Mouse (Mus musculus): ENCODE measurements around the gene Tfpi2.

Gene Tfpi2

DNA sequence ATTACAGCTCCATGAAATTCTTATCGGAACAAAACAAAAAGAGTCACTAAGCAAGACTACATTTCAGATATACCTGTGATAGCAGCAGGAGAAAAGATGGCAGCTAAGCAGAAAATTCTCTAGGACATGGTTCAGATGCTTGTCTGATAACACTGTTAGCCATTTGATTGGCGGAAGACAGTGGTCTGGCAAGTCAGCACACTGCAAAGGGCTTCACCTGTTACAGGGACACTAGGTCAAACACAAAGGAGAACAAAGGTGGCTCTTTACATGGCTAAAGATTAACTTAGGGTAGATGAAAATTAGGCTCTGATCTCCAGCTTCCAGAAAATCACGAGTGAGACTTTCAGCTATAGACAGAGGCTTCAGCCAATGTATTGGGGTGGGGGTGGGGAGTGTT lies at the start of gene Tfpi2:
Gene Tfpi2, minus strand, starts transcription at position 170 of the 400 bp plus-strand sequence.
- no peak for DNase-seq

DNA sequence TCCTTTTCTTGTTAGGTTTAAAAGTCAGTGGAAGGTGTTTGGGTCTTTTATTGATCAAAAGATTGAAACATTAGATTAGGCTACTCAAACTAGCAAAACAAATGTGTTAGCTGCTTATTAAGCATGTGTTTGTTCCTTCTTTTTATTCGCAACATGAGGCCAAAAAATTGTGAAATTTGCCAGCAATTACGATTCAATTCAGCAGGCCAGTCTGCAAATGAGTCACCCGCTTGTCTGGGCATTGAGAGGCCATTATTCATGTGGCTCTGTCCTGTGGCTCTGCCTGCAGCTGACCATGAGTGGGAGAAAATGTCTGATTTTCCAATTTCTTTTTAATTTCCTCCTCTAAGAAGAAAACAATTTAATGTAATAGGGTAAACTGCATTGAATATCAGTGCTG lies 42.2 kb upstream of the Tfpi2 start:
- DNase-seq, result no peak

DNA sequence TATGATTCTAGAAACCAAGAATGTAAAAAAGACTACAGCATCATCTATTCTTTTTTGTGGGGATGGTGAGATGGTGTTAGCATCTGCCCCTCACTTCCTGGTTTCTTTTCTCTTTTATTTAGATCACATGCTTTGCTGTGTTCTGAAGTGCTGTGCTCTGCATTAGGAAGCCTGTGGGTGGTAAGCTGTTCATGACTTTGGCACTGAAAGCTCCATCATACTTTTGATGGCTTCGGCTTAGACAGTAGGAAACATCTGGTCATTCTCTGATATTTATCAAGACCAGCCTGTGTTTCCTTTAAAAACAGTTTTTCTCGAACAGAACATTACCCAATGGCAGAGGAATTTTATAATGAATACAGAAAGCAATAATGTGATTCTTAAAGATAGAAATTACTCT lies 37.6 kb upstream of the Tfpi2 start:
- no peak for DNase-seq

DNA sequence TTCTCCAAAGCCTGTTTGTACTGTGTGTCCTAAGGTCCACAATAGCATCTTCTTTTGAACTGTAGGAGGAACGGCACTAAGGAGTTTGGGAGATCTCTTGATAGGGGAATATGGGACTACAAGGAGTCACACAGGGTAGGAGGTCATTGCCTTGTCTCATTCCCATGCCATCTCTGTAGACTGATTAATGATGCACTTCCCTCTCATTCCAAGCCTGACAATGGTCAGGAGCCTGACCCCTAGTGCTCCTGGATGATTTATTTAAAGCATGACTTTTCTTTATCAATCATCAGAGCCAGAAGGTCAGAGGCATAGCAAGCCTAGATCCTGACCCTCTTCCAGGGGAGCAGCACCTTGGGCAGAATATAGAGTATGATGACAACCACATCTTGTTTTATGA lies 33.9 kb upstream of the Tfpi2 start:
- no peak for DNase-seq

DNA sequence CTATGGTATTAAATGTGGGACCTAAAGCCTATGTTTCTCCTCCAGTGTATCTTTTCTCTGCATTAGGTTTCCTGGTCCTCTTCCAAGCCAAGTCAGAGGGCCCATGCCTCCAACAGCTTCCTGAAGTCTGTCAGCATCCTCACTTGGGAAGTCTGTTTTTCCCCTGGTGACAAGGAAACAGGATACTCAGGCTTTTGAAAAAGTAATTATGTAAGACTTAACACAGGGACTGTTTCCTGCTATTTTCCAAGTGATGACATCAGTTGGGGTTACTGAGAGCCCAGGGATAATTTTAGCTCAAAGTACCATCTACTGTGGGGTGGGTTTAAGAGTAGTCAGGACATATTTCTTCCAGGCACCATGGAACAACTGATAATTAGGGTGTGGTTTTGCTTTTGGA lies 20.8 kb upstream of the Tfpi2 start:
- no peak for DNase-seq

DNA sequence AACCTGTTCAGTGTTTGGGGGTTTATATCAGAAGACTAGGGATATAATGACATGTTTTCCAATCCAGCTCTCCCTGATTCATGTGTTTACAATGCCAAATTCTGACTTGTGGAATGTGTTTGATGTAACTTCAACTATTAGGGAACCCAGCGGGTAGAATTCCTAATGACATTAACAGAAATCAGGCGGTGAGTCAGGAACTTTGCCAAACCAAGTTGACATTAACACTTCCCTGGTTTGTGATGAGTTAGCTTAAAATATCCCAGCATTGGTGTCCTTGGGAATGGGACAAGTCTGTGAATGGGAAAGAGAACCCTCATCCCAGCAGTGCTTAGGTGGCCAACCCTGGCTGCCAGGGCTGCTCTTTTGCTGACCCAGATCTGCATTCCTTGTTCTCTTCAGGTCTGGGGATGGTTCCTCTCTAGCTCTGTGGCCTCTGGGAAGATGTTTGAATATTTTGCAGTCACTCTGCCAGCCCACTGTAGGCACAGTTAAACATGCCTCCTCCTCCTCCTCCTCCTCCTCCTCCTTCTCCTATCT lies 19.9 kb upstream of the Tfpi2 start:
- no peak for DNase-seq

DNA sequence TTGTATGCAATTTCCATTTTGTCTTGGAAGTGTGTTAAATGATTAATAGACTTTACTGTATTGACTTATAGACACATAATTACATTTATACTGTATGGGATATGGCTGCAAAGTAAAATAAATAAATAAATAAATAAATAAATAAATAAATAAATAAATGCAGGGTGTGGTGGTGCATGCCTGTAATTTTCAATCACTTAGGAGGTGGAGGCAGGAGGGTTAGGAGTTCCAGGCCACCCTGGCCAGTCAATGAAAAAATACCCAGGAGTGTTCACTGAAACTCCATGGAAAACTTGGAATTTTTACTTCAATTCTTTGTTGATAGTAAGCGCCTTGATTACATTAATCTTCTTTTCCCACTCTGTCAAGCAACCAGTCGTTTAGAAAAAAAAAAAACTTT lies 16.1 kb upstream of the Tfpi2 start:
- DNase-seq, result no peak

DNA sequence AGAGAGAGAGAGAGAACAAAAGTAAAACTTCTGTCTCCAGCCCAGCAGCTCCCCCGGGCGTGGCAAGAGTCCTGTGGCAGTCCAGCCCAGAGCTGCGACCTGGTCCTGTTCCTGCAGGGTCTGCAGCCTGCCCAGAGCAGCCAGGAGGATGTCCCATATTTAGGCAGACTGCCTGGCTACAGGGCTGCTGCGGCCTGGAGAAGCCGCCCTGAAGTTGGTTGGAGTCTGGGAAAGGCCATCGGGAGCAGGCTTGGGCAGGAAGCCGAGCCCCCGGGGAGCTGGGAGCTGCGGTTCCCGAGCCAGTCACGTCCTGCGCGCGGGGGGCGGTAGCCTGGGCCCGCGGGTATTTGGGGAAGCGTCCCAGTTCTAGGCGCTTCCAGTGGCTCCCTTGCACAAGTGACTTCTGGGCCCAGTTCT lies 15.2 kb upstream of the Tfpi2 start, which contains the start of gene Gng11:
Gene Gng11, plus strand, starts transcription at position 15 of the 417 bp plus-strand sequence.
- peak; percentile 29 for DNase-seq

DNA sequence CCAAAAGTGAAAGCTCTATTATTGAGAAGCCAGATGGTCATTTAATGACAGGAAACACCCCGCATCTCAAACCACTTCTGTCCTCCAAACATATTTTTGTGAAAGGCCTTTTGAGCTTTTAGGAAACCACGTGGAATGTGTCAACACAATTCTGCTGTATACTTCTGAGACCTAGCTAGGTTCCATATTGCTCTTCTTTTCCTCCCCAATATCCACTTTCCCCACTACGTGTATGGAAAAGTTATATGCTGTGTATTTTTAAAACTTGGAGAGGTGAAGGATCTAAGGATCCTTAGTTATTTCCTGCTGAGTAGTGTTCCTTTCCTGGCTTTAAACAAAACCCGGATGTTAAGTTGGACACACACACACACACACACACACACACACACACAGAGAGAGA lies 14.7 kb upstream of the Tfpi2 start:
- no peak for DNase-seq

DNA sequence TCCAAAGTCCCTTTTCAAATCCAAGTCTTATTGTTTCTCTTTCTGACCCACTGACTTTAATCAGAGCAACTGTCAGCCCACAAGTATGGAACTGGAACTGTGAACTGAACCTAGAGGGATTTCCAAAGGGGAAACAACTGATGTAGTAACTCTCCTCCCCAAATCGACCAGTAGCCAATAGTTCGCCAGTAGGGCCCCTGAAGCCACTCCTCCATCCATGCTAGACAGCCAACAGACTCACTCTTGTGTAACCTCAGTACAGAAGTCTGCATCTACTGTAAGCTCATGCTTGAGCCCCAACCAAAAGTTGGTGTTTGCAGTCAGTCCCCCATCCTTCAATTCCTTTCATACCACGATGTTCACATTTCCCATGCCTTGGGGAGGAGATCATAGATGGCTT lies 12.0 kb upstream of the Tfpi2 start:
- DNase-seq, result no peak

DNA sequence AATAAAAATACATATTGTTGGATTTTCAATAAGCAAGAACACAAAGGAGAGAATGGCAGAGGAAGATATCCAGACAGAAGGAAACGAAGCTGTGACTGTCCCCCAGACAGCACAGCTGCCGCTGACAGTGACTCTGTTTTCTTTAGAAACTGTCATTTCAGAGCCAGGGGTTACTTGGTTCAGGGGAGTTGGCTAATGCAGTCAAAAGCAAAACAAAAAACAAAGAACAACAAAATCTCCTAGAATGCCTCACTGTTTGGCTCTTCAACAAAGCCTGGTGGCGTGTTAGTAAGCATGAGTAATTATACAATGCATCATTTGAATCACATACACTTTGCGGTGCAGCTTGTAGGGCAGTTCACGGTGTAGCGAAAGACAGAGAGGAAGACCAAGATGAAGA lies 10.6 kb upstream of the Tfpi2 start:
- no peak for DNase-seq

DNA sequence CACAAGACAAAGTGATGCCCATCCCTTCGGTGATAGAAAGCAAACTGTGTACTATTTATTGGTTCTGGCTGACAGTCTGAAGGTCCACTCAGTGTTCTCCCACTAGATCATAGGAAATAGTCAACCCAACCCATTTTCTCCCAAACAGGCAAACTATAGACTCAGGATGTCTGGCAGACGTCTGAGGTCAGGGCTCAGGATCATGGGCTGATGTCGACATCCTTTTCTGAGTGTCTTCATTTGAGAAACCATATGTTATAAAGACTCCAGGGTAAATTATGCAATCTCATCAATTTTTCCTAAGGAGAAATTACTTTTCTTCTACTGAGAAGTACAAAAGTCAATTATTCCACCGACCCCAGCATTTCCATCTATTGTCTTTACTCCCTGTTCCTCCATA lies 9.4 kb upstream of the Tfpi2 start:
- no peak for DNase-seq

DNA sequence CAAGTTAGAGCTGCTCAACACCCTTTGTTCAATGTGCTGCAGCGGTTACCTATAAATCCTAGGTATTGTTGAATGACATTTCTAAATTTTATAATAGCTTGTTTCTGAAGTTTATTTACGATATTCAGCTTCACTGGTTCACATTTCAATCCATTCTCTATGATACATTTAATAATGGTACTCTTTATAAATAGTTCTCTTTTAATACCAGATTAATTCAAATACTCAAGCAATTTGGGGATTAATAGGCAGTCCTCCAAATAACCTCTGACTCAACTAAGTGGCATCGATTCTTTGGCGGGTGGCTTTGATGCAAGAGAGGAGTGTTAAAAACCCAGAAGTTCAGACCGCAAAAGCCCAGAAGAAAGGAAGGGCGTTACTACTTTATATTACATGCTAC lies 4.8 kb upstream of the Tfpi2 start, which contains the start of gene Gngt1:
Gene Gngt1, plus strand, starts transcription at position 301 of the 400 bp plus-strand sequence.
- no peak for DNase-seq

DNA sequence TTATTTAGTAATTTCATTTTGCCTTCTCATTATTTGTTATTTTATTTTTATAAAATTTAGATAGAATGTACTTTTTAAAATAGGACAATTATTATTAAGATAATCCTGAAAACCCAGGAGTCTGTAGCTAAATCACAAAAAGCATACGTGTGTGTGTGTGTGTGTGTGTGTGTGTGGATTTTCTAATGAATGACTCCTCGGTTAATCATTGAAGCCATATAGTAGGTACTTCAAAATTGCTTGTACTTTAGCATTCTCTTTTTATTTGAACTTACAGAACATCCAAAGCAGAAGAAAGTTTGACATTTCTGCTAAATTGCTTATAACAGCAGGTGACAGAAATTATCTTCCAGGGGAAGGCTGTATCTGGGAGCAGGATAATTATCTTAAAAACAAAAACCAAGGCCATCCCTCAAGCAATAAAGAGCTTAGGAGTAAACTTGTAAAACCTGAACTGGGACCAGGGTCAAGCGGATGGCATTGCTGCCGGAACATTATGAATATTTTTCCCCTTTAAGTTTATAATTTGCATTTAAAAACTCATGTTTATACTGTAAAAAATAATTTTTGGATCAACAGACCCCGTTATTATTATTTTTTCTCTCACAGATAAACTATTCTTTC lies 5.9 kb downstream of the Tfpi2 start:
- no peak for DNase-seq

DNA sequence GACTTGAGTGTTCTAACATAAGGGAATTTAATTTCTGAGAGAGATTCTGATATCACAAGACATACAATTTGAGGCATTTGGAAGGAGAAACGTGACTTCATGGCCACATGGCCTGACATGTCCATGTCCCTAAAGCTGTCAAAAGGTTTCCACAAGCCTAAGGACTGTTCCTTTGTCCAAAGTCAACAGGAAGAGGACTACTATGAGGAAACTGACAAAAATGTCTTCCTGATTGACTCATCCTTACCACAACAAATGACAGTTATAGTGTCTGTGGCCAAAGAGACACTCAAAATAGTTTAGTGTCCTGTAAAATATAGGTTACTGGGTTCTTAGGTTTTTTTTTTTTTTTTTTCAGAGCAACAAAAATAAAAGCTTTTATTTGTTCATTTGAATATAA lies 15.0 kb downstream of the Tfpi2 start:
- no peak for DNase-seq

DNA sequence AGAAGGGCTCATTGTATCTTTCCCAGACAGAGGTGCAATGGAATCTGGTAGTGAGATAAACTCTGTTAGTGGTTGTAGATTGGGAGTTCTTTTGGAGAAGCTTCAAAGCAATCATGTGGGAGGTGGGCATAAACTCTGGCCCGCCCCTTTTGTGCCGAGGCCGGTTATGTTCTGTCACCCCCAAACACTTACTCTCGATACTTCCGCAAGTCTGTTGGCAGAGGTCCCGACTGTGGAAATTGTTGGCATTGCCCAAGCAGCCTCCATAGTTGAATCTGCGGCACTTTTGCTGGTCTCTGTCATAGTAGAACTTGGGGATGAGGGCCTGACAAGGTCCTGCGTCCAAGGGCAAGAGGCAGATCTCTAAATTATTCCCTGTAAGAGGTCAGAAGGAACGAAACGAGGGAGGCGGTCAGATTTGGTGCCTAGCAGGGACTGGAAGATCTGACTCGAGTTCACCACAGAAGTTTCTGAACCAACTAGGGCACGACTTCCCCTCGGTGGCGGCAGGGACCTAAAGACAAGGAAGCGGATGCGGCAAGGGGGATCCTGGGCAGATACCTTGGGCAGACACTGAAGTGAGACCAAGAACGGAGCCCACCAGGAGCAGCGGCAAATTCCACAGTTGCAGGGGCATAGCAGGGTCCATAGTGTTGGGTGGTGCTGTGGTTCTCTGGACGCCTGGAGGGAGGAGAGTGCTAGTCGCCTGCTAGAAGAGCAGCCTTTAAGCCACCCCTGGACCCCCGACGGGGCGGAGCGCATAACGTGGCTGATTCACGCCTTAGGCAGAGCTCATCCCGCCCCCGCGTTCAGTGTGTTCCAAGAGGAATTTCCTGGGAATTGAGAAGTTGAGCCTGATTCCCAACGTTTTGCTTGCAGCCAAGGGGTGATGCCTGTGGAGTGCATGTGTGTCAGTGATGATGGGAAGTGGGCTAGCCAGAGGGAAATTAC lies 20.8 kb downstream of the Tfpi2 start:
- DNase-seq, result peak; percentile 8

DNA sequence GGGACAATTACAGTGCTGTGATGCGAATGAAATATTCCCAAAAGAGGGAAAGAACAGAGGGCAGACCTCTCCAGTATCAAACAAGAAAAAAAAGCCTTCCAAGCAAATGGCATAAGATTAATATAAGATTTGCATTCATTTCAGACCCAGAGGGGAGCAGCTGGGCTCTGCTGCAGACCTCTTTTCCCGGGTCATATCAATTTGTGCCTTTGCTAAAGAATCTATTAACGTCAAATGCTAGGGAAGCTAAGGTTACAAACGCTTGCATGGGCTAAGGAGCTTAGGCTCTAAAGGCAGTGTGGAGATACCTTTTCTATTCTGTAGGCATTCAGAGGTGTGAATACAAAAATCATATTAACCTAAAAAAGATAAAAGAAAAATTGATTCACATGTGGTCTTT lies 33.8 kb downstream of the Tfpi2 start:
- no peak for DNase-seq

DNA sequence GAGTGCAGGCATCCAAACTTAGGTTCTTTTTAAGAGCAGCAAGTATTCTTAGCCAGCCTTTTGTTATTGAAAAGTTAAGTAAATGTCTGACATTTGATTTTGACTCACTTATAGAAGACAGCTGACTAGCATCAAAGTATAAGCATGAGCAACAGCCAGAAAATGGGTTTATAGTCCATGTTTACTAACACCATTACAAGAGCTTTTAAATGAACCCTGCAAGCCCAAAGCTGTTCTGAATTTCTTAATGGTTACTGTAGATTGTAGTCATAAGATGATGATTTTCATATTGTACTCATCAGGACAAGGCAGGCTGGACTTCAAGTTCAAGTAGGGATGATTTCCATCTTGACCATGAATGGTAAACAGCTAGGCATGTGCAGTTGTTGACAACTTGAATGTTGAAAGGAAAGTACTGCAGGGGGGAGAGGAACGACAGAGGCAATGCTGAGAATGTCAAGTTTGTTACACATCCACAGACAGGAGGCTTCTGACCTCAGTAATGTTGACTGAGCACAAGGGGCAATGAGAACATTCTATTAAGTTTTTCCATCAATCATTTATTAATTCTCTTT lies 52.5 kb downstream of the Tfpi2 start:
- DNase-seq, result no peak

DNA sequence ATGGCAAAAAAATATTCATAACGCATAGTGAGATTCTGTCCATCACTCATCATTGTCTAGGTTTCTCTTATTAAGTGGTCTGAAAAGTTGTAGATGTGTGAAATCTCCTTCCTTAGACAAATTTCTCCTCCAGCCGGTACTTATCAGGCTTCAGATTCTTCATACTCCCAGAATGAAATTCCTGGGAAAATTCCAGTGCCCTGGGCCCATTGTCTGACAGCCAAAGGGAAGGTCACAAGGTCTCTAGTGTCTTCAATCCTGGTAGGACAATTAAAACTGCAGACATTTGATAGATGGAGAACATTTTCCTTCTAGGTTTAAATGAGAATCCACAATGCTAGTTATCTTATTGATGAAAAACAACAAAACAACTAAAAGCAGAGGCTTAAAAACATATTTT lies 53.1 kb downstream of the Tfpi2 start:
- DNase-seq, result no peak

DNA sequence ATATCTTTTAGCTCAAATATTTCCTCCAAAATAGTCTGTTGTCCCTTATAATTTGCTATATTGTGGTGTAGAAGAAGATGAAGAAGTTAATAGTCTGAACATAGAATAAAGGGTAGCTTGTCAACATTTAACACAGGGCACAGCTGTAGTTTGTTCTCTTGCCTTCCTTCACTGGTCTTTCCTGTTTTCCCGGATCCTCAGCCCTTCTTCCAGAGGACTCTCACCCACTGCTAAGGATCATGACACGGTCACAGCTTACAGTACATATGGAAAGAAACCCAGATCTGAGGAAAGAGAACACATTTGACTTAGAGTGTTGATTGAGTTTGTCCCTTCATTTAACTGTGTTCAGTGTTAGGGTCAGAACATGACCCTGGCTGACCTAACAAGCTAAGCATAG lies 53.7 kb downstream of the Tfpi2 start:
- DNase-seq, result no peak

DNA sequence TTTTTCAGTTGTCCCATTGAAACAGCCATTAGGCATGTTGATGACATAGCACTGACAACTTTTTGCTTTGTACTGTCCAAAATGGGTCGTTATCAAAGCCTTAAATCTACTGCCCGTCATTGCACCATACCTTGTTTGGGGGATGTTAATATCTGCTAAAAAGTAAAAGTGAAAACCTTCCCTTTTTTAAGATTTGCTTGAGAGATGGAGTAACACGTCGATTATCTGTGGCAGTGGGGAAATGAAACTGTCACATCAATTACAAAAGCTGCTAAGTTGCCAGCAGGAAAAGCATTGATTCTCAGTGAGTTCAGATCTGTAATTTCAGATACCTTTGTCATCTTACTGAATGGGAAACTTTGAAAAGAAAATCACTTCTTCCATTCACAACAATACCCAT lies 62.6 kb downstream of the Tfpi2 start:
- DNase-seq, result no peak

DNA sequence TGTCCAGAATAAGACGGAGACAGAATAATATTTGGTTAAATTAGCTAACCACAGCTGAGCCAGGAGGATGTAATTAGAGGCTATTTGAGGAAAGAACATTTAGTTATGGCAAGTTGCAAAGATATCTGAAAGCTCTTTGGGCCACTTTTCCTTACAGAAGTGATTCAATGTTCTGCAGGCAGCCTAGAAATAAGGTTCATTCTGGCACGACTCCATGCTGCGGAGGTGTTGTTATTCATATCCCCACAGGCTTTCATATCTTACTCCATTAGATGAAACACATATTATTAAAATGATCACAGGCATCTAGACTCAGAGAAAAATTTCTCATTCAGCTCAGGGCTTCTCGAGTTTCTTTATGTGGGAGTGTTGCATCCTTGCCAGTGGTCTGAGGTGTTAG lies 65.8 kb downstream of the Tfpi2 start:
- no peak for DNase-seq

DNA sequence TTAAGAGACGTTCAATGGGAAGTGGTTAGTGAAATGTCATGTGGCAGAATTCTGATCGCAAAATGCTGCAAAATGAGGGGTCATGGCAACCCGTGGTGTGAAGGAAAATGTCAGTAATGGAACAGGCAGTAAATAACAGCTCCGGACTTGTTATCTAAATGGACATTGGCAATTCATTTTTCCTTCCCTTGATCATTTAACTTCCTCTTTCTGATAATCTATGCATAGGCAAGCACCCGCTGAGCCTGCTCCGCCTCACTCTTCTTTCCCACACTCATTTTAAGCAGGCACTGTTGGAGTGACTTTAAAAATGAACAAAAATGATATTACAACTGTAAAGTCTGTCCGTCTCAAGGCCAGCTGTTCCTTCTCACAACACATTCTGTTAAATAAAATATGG lies 72.7 kb downstream of the Tfpi2 start:
- DNase-seq, result no peak

All from right cerebral cortex, postnatal 4 days (tissue).